In genomic region chr8:110887551-110887950, GRCm38 (mm10) we compare ENCODE assay signal across 22 mouse cellular contexts. TPM values are rescaled to one million over a fixed set of nuclear protein-coding genes. Genes with fewer than 3 reads are reported as not detected.
DNase-seq lines count a peak whose midpoint lies in the region; ATAC-seq and TF ChIP-seq lines count a peak whose summit lies in the region.
"Had no signal": no experiment of that assay in that cellular context is flagged by ENCODE, and none has a peak within 500 bp of the region (broad histone marks: within the 10 kb centered on the region; RNA-seq: fewer than 3 reads in every experiment).

No protein-coding gene starts in this region.

- intact Hi-C loops in gastrocnemius, postnatal 14 days (cut with DNase I; ENCODE audit: low total_unique reads) = no loop called here

- H3K4me2 ChIP-seq in stomach, postnatal 0 days (replicated peaks; ENCODE audit: low read depth) = no peak overlapping the region
- H3K4me2 ChIP-seq: embryonic facial prominence, embryonic 12.5 days; heart, embryonic 11.5 days; midbrain, embryonic 11.5 days; neural tube, embryonic 15.5 days; stomach, embryonic 15.5 days had no signal

- no peaks in the 10 kb centered on the region for H3K27me3 ChIP-seq in stomach, postnatal 0 days (ENCODE audit: control insufficient read depth, insufficient read depth, low read length)
- H3K27me3 ChIP-seq: embryonic facial prominence, embryonic 12.5 days; neural tube, embryonic 15.5 days; stomach, embryonic 15.5 days had no signal

- no peak overlapping the region for H3K27ac ChIP-seq in stomach, postnatal 0 days (replicated peaks)
- H3K27ac ChIP-seq: embryonic facial prominence, embryonic 12.5 days; hindbrain, embryonic 10.5 days; hindbrain, postnatal 0 days; macrophage; neural tube, embryonic 15.5 days; stomach, embryonic 15.5 days had no signal

- peak; percentile 24 for DNase-seq in gastrocnemius, postnatal 14 days
- DNase-seq in gastrocnemius, postnatal 4 days (ENCODE audit: low spot score in 2 of 2) = no peak
- peak; percentile 21 for DNase-seq in adrenal gland, postnatal 25 days
- DNase-seq in cerebellum, adult 8-10 months = peak; percentile 67
- peak; percentile 62 to 64 for DNase-seq in cerebellum, postnatal 36 days
- DNase-seq in stomach, postnatal 0 days (ENCODE audit: low spot score) = no peak
- DNase-seq: forebrain, postnatal 0 days; heart, adult 11 months; liver, postnatal 0 days; thymus, adult 18-20 months; thymus, postnatal 36 days had no signal

- no peak for TF ChIP-seq CTCF in stomach, postnatal 0 days (IDR thresholded peaks at IDR 0.05; ENCODE audit: low read depth)

- no peak for TF ChIP-seq EP300 in stomach, postnatal 0 days (optimal IDR thresholded peaks at IDR 0.05)

- no peak overlapping the region for H3K9ac ChIP-seq in stomach, postnatal 0 days (ENCODE audit: low read length)
- H3K9ac ChIP-seq: embryonic facial prominence, embryonic 12.5 days; forebrain, postnatal 0 days; liver, postnatal 0 days; neural tube, embryonic 15.5 days; stomach, embryonic 15.5 days had no signal

- WGBS in stomach, postnatal 0 days = 88% methylated on average over 10 of the region's 10 CpGs

- ATAC-seq in megakaryocyte, adult 5-6 weeks (ENCODE audit: poor library complexity, severe bottlenecking) = no peak
- ATAC-seq in stomach, postnatal 0 days (ENCODE audit: low FRiP score, low TSS enrichment) = no peak
- ATAC-seq: forebrain, postnatal 0 days; hindbrain, postnatal 0 days; intestine, embryonic 16.5 days; liver, postnatal 0 days; lung, postnatal 0 days had no signal

- H3K36me3 ChIP-seq in stomach, postnatal 0 days (ENCODE audit: control insufficient read depth, insufficient read depth, low read length) = peaks cover 23% of the 10 kb centered on the region

- no peaks in the 10 kb centered on the region for H3K9me3 ChIP-seq in stomach, postnatal 0 days (ENCODE audit: control insufficient read depth, low read length)
- H3K9me3 ChIP-seq: embryonic facial prominence, embryonic 12.5 days; hindbrain, embryonic 10.5 days; neural tube, embryonic 15.5 days; stomach, embryonic 15.5 days had no signal

- H3K4me1 ChIP-seq in stomach, postnatal 0 days (replicated peaks; ENCODE audit: control insufficient read depth, insufficient read depth) = no peaks in the 10 kb centered on the region
- H3K4me1 ChIP-seq: embryonic facial prominence, embryonic 12.5 days; neural tube, embryonic 15.5 days; stomach, embryonic 15.5 days had no signal

- no peak overlapping the region for H3K4me3 ChIP-seq in stomach, postnatal 0 days (ENCODE audit: low read depth, low read length)
- H3K4me3 ChIP-seq: embryonic facial prominence, embryonic 12.5 days; hindbrain, embryonic 10.5 days; neural tube, embryonic 15.5 days; stomach, embryonic 15.5 days had no signal

RNA-seq across cellular contexts. Expression of gene Fuk, which starts 14.7 kb away (rescaled TPM):
- 1 to 10 TPM; 3.3 to 4.1 TPM for total RNA-seq in gastrocnemius, postnatal 14 days (2021)
- total RNA-seq in gastrocnemius, postnatal 4 days (2021) = 1 to 10 TPM; 5.9 to 6.5 TPM
- total RNA-seq in adrenal gland, postnatal 25 days (2021) = 10.5 and 12.0 TPM in 2 replicates
- total RNA-seq in megakaryocyte, adult 5-6 weeks (2015) = 1.5 and 3.4 TPM in 2 replicates
- 3.7 TPM in 2 replicates for total RNA-seq in megakaryocyte, adult 5-6 weeks (2017)
- 6.0 and 6.5 TPM in 2 replicates for polyA plus RNA-seq in stomach, postnatal 0 days (2015; fragmentation: Nextera tagmentation; extraction: Ambion mirVana)

RNA-seq across cellular contexts. Expression of gene St3gal2, which starts 32.2 kb away (rescaled TPM):
- total RNA-seq in gastrocnemius, postnatal 14 days (2021) = 10 to 100 TPM; 32.0 to 35.6 TPM
- 10 to 100 TPM; 44.0 to 44.9 TPM for total RNA-seq in gastrocnemius, postnatal 4 days (2021)
- 18.3 and 20.4 TPM in 2 replicates for total RNA-seq in adrenal gland, postnatal 25 days (2021)
- 23.1 and 25.0 TPM in 2 replicates for total RNA-seq in megakaryocyte, adult 5-6 weeks (2015)
- 15.2 and 17.0 TPM in 2 replicates for total RNA-seq in megakaryocyte, adult 5-6 weeks (2017)
- polyA plus RNA-seq in stomach, postnatal 0 days (2015; fragmentation: Nextera tagmentation; extraction: Ambion mirVana) = 7.1 and 7.3 TPM in 2 replicates

RNA-seq across cellular contexts. Expression of gene Sf3b3, which starts 41.0 kb away (rescaled TPM):
- total RNA-seq in gastrocnemius, postnatal 14 days (2021) = 10 to 100 TPM; 24.2 to 29.3 TPM
- 10 to 100 TPM; 56.3 to 63.0 TPM for total RNA-seq in gastrocnemius, postnatal 4 days (2021)
- total RNA-seq in adrenal gland, postnatal 25 days (2021) = 81.6 and 86.5 TPM in 2 replicates
- total RNA-seq in megakaryocyte, adult 5-6 weeks (2015) = 58.4 and 63.2 TPM in 2 replicates
- 74.7 and 87.7 TPM in 2 replicates for total RNA-seq in megakaryocyte, adult 5-6 weeks (2017)
- polyA plus RNA-seq in stomach, postnatal 0 days (2015; fragmentation: Nextera tagmentation; extraction: Ambion mirVana) = 38.6 and 39.0 TPM in 2 replicates

RNA-seq across cellular contexts. Expression of gene Cog4, which starts 41.2 kb away (rescaled TPM):
- 10 to 100 TPM; 38.9 to 44.1 TPM for total RNA-seq in gastrocnemius, postnatal 14 days (2021)
- 10 to 100 TPM; 59.5 to 66.6 TPM for total RNA-seq in gastrocnemius, postnatal 4 days (2021)
- 75.8 and 100 TPM in 2 replicates for total RNA-seq in adrenal gland, postnatal 25 days (2021)
- 13.6 and 17.4 TPM in 2 replicates for total RNA-seq in megakaryocyte, adult 5-6 weeks (2015)
- total RNA-seq in megakaryocyte, adult 5-6 weeks (2017) = 31.8 and 35.4 TPM in 2 replicates
- 34.1 and 34.9 TPM in 2 replicates for polyA plus RNA-seq in stomach, postnatal 0 days (2015; fragmentation: Nextera tagmentation; extraction: Ambion mirVana)

Comparison
In these comparisons a context has a peak if more than half of its experiments do, and no peak if none do; other contexts are left out.
1. DNase-seq: peak in gastrocnemius, postnatal 14 days (single experiment), adrenal gland, postnatal 25 days (single experiment), cerebellum, adult 8-10 months (single experiment) and cerebellum, postnatal 36 days (2 of 2); none in gastrocnemius, postnatal 4 days (0 of 2) and stomach, postnatal 0 days (single experiment).